In the genomic region with DNA sequence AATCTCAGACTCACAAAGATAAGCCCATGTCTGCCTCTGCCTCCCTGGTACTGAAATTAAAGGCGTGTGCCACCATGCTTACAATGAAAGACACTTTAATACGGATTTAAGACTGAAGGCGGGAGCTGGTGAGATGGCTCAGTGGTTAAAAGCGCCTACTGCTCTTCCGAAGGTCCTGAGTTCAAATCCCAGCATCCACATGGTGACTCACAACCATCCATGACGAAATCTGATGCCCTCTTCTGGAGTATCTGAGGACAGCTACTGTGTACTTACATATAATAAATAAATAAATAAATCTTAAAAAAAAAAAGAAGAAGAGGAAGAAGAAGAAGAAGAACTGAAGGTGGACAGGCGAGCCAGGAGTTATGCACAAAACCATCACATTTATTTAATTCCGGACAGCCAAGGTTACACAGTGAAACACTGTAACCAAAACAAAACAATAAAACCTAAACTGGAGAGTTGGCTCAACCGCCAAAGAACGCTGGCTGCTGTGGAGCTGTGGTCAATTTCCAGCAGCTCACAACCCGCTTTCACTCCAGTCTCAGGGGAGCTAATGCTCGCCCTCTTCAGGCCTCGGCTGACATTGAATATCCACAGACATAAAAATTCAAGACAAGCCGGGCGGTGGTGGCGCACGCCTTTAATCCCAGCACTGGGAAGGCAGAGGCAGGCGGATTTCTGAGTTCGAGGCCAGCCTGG, we compare ENCODE assay signal across 7 mouse cellular contexts. TPM values are rescaled to one million over a fixed set of nuclear protein-coding genes. Genes with fewer than 3 reads are reported as not detected.
DNase-seq lines count a peak whose midpoint lies in the region; ATAC-seq and TF ChIP-seq lines count a peak whose summit lies in the region.

No protein-coding gene starts in this region.

- 73% methylated on average over 19 of the region's 19 CpGs for WGBS in embryonic facial prominence, embryonic 15.5 days
- 74% methylated on average over 19 of the region's 19 CpGs for WGBS in heart, embryonic 13.5 days
- 67% methylated on average over 19 of the region's 19 CpGs for WGBS in kidney, postnatal 0 days

- peak overlapping the region; percentile 84 for H3K4me3 ChIP-seq in ES-Bruce4 (ENCODE audit: low read depth, low read length)
- H3K4me3 ChIP-seq in embryonic facial prominence, embryonic 15.5 days (replicated peaks) = peak overlapping the region; percentile 97
- peak overlapping the region; percentile 79 for H3K4me3 ChIP-seq in heart, embryonic 13.5 days
- H3K4me3 ChIP-seq in kidney, postnatal 0 days (replicated peaks; ENCODE audit: low read depth, low read length) = peak overlapping the region; percentile 91

- peak; percentile 22 for TF ChIP-seq CTCF in ES-Bruce4 (IDR thresholded peaks at IDR 0.05; ENCODE audit: low read depth, low read length)
- peak; percentile 34 for TF ChIP-seq CTCF in kidney, postnatal 0 days (IDR thresholded peaks at IDR 0.05; ENCODE audit: low read depth)

- H3K27me3 ChIP-seq in ES-Bruce4 (ENCODE audit: control insufficient read depth, insufficient read depth, low read length, poor library complexity, severe bottlenecking) = no peaks in the 10 kb centered on the region
- no peaks in the 10 kb centered on the region for H3K27me3 ChIP-seq in embryonic facial prominence, embryonic 15.5 days
- H3K27me3 ChIP-seq in heart, embryonic 13.5 days (replicated peaks) = no peaks in the 10 kb centered on the region
- H3K27me3 ChIP-seq in kidney, postnatal 0 days (ENCODE audit: insufficient read depth, low read length) = no peaks in the 10 kb centered on the region

- peak overlapping the region; percentile 93 for H3K27ac ChIP-seq in ES-Bruce4 (ENCODE audit: insufficient read depth, low read length)
- H3K27ac ChIP-seq in embryonic facial prominence, embryonic 15.5 days (replicated peaks) = peak overlapping the region; percentile 94
- peak overlapping the region; percentile 91 for H3K27ac ChIP-seq in heart, embryonic 13.5 days (replicated peaks)
- H3K27ac ChIP-seq in kidney, postnatal 0 days = peak overlapping the region; percentile 87

- no peaks in the 10 kb centered on the region for H3K36me3 ChIP-seq in ES-Bruce4 (ENCODE audit: control insufficient read depth, insufficient read depth, low read length, poor library complexity, severe bottlenecking)
- peaks cover 6% of the 10 kb centered on the region; the same call in 1 of the 2 replicates for H3K36me3 ChIP-seq in embryonic facial prominence, embryonic 15.5 days
- H3K36me3 ChIP-seq in heart, embryonic 13.5 days = peaks cover 17% of the 10 kb centered on the region
- H3K36me3 ChIP-seq in kidney, postnatal 0 days (ENCODE audit: insufficient read depth, low read length) = no peaks in the 10 kb centered on the region

- TF ChIP-seq POLR2A in ES-Bruce4 (IDR thresholded peaks at IDR 0.05; ENCODE audit: insufficient read depth, low read length) = no peak

- peak; percentile 73 for DNase-seq in adrenal gland, postnatal 10 days
- peak; percentile 77 for DNase-seq in kidney, postnatal 0 days (ENCODE audit: low spot score)
- peak; percentile 79 for DNase-seq in lung, postnatal 36 days
- DNase-seq in spleen, adult 12 weeks (ENCODE audit: low spot score) = peak; percentile 50

- peak overlapping the region; percentile 73 for H3K9ac ChIP-seq in ES-Bruce4 (ENCODE audit: low read depth, poor library complexity, severe bottlenecking)
- peak overlapping the region; percentile 58; the same call in 1 of the 2 replicates for H3K9ac ChIP-seq in embryonic facial prominence, embryonic 15.5 days
- peak overlapping the region; percentile 95 for H3K9ac ChIP-seq in heart, embryonic 13.5 days
- peak overlapping the region; percentile 94; the same call in 1 of the 2 replicates for H3K9ac ChIP-seq in kidney, postnatal 0 days (ENCODE audit: low read depth, low read length)

- H3K9me3 ChIP-seq in ES-Bruce4 (replicated peaks; ENCODE audit: control insufficient read depth, insufficient read depth, low read length, poor library complexity, severe bottlenecking) = no peaks in the 10 kb centered on the region
- H3K9me3 ChIP-seq in embryonic facial prominence, embryonic 15.5 days (replicated peaks) = no peaks in the 10 kb centered on the region
- H3K9me3 ChIP-seq in heart, embryonic 13.5 days = no peaks in the 10 kb centered on the region
- no peaks in the 10 kb centered on the region for H3K9me3 ChIP-seq in kidney, postnatal 0 days (replicated peaks; ENCODE audit: low read length)

- TF ChIP-seq EP300 in ES-Bruce4 (IDR thresholded peaks at IDR 0.05; ENCODE audit: insufficient read depth, low read depth, low read length) = no peak

- no peak for ATAC-seq in embryonic facial prominence, embryonic 15.5 days (ENCODE audit: insufficient number of reproducible peaks, low FRiP score, low TSS enrichment, low read depth)
- no peak for ATAC-seq in heart, embryonic 13.5 days (ENCODE audit: extremely low read depth, insufficient number of reproducible peaks, low FRiP score, low TSS enrichment)
- ATAC-seq in kidney, postnatal 0 days (replicated peaks; ENCODE audit: low FRiP score, low read depth) = no peak

- peaks cover 3% of the 10 kb centered on the region for H3K4me1 ChIP-seq in ES-Bruce4 (ENCODE audit: control insufficient read depth, insufficient read depth, low read length)
- H3K4me1 ChIP-seq in embryonic facial prominence, embryonic 15.5 days = peaks cover 15% of the 10 kb centered on the region
- H3K4me1 ChIP-seq in heart, embryonic 13.5 days = peaks cover 21% of the 10 kb centered on the region
- H3K4me1 ChIP-seq in kidney, postnatal 0 days (replicated peaks; ENCODE audit: insufficient read depth, low read length) = 0 out of 2 replicates have a peak, but pooled peaks cover 4% of the 10 kb centered on the region

- H3K4me2 ChIP-seq in embryonic facial prominence, embryonic 15.5 days (replicated peaks) = peak overlapping the region; percentile 62
- peak overlapping the region; percentile 70 for H3K4me2 ChIP-seq in heart, embryonic 13.5 days
- H3K4me2 ChIP-seq in kidney, postnatal 0 days (ENCODE audit: low read length) = peak overlapping the region; percentile 64

RNA-seq across cellular contexts. Expression of a gene that starts 0.8 kb away (rescaled TPM):
- polyA plus RNA-seq in ES-Bruce4 (2011; ENCODE audit: insufficient read depth, insufficient read length, low read depth, missing spikeins) = 98.4 and 101 TPM in 2 replicates
- total RNA-seq in adrenal gland, postnatal 10 days (2021) = 100 to 1,000 TPM in 1 of 2 experiments, 10 to 100 TPM in 1; 86.6 to 103 TPM
- 93.3 and 98.8 TPM in 2 replicates for polyA plus RNA-seq in embryonic facial prominence, embryonic 15.5 days (2015; fragmentation: Nextera tagmentation; extraction: Ambion mirVana)
- 60.1 and 62.3 TPM in 2 replicates for polyA plus RNA-seq in heart, embryonic 13.5 days (2015; fragmentation: Nextera tagmentation; extraction: Ambion mirVana)
- 53.4 and 59.8 TPM in 2 replicates for polyA plus RNA-seq in kidney, postnatal 0 days (2015; fragmentation: Nextera tagmentation; extraction: Ambion mirVana)

RNA-seq across cellular contexts. Expression of a gene that starts 11.1 kb away (rescaled TPM):
- 1,972 and 2,086 TPM in 2 replicates for polyA plus RNA-seq in ES-Bruce4 (2011; ENCODE audit: insufficient read depth, insufficient read length, low read depth, missing spikeins)
- 1,000 to 10,000 TPM; 1,220 to 1,241 TPM for total RNA-seq in adrenal gland, postnatal 10 days (2021)
- polyA plus RNA-seq in embryonic facial prominence, embryonic 15.5 days (2015; fragmentation: Nextera tagmentation; extraction: Ambion mirVana) = 1,000 and 1,004 TPM in 2 replicates
- polyA plus RNA-seq in heart, embryonic 13.5 days (2015; fragmentation: Nextera tagmentation; extraction: Ambion mirVana) = 599 and 651 TPM in 2 replicates
- polyA plus RNA-seq in kidney, postnatal 0 days (2015; fragmentation: Nextera tagmentation; extraction: Ambion mirVana) = 1,088 and 1,198 TPM in 2 replicates

RNA-seq across cellular contexts. Expression of a gene that starts 27.5 kb away (rescaled TPM):
- polyA plus RNA-seq in ES-Bruce4 (2011; ENCODE audit: insufficient read depth, insufficient read length, low read depth, missing spikeins) = 70.5 and 76.4 TPM in 2 replicates
- 100 to 1,000 TPM; 108 to 114 TPM for total RNA-seq in adrenal gland, postnatal 10 days (2021)
- polyA plus RNA-seq in embryonic facial prominence, embryonic 15.5 days (2015; fragmentation: Nextera tagmentation; extraction: Ambion mirVana) = 125 and 128 TPM in 2 replicates
- polyA plus RNA-seq in heart, embryonic 13.5 days (2015; fragmentation: Nextera tagmentation; extraction: Ambion mirVana) = 114 and 131 TPM in 2 replicates
- polyA plus RNA-seq in kidney, postnatal 0 days (2015; fragmentation: Nextera tagmentation; extraction: Ambion mirVana) = 117 and 122 TPM in 2 replicates

RNA-seq across cellular contexts. Expression of a gene that starts 33.0 kb away (rescaled TPM):
- 85.5 and 90.1 TPM in 2 replicates for polyA plus RNA-seq in ES-Bruce4 (2011; ENCODE audit: insufficient read depth, insufficient read length, low read depth, missing spikeins)
- total RNA-seq in adrenal gland, postnatal 10 days (2021) = 10 to 100 TPM; 27.9 to 37.0 TPM
- 66.8 and 76.1 TPM in 2 replicates for polyA plus RNA-seq in embryonic facial prominence, embryonic 15.5 days (2015; fragmentation: Nextera tagmentation; extraction: Ambion mirVana)
- polyA plus RNA-seq in heart, embryonic 13.5 days (2015; fragmentation: Nextera tagmentation; extraction: Ambion mirVana) = 43.5 and 49.3 TPM in 2 replicates
- polyA plus RNA-seq in kidney, postnatal 0 days (2015; fragmentation: Nextera tagmentation; extraction: Ambion mirVana) = 29.9 and 33.3 TPM in 2 replicates

RNA-seq across cellular contexts. Expression of a gene that starts 37.3 kb away (rescaled TPM):
- 9.5 and 10.5 TPM in 2 replicates for polyA plus RNA-seq in ES-Bruce4 (2011; ENCODE audit: insufficient read depth, insufficient read length, low read depth, missing spikeins)
- total RNA-seq in adrenal gland, postnatal 10 days (2021) = under 1 TPM; 0.33 to 0.36 TPM
- 2.0 and 2.4 TPM in 2 replicates for polyA plus RNA-seq in embryonic facial prominence, embryonic 15.5 days (2015; fragmentation: Nextera tagmentation; extraction: Ambion mirVana)
- polyA plus RNA-seq in heart, embryonic 13.5 days (2015; fragmentation: Nextera tagmentation; extraction: Ambion mirVana) = 0.05 and 0.19 TPM in 2 replicates
- polyA plus RNA-seq in kidney, postnatal 0 days (2015; fragmentation: Nextera tagmentation; extraction: Ambion mirVana) = 0.43 and 0.45 TPM in 2 replicates
